Mouse (Mus musculus) cerebellum, adult 2 months (tissue): ENCODE data around the gene Zscan22.

Experiments used
- CTCF ChIP-seq: fragments of 200-500 bp; IDR thresholded peaks from 2 replicates; pipeline ENCODE4 v1.5.1; 2011; ENCODE audit warnings: low read depth, mild to moderate bottlenecking, control low read depth, low read length, moderate library complexity, borderline replicate concordance; ENCODE audit not compliant: insufficient read depth
- POLR2A ChIP-seq: fragments of 200-500 bp; IDR thresholded peaks from 2 replicates; pipeline ENCODE4 v1.6.1; 2011; ENCODE audit warnings: low read length, control low read depth, borderline replicate concordance; ENCODE audit not compliant: insufficient read depth

- TF ChIP-seq POLR2A, result no peak
- TF ChIP-seq CTCF, result no peak
These were observed 37.2 kb downstream of the Zscan22 start for GRCm38 (mm10) chr7:12934808-12935207.
